ENCODE assay signal across 22 mouse cellular contexts in the genomic region with DNA sequence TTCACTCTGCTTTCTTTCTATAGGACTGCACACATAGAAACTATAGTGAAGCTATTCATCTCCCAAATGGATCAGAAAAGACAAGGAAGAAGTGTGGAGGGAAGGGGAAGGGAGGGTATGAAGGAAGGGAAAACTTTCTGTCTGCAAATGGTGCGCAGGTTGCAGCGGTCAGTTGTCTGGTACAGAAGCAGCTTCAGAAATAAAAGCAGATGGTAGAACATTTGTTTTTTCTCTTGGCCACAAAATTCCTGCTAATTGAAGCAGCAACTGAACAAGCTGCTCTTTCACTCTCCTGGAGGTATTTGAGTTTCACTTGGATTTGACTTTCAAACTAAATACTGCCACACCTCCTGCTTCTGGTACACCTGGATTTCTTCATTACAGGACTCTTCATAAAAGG.
DNase-seq lines count a peak whose midpoint lies in the region; TF ChIP-seq lines count a peak whose summit lies in the region.
"Had no signal": no experiment of that assay in that cellular context is flagged by ENCODE, and none has a peak within 500 bp of the region (broad histone marks: within the 10 kb centered on the region; RNA-seq: fewer than 3 reads in every experiment).

No protein-coding gene starts in this region.

- DNase-seq in layer of hippocampus, adult 2 months (ENCODE audit: low spot score in 2 of 2): peak in 1 of 2 experiments; percentile 33
- DNase-seq in layer of hippocampus, postnatal 25 days (ENCODE audit: extremely low spot score in 1 of 2, low spot score in 1 of 2): no peak
- peak; percentile 37 for DNase-seq in brain, embryonic 14.5 days (ENCODE audit: low read depth)
- peak; percentile 37 for DNase-seq in cerebellum, adult 11-12 months
- peak; percentile 39 to 47 for DNase-seq in cerebellum, postnatal 25 days
- no peak for DNase-seq in urinary bladder, postnatal 10 days (ENCODE audit: low spot score)
- DNase-seq in thymus, adult 18-20 months: no peak
- DNase-seq: adrenal gland, adult 8-10 months; heart, postnatal 36 days; kidney, adult 18-20 months; kidney, postnatal 4 days; liver, postnatal 0 days; right cerebral cortex, postnatal 25 days; spleen, adult 18-20 months; thymus, postnatal 36 days had no signal

- no peak for TF ChIP-seq POLR2A in brain, embryonic 14.5 days (IDR thresholded peaks at IDR 0.05; ENCODE audit: borderline replicate concordance, extremely low read depth, insufficient read depth, insufficient read length, poor library complexity, severe bottlenecking)

- TF ChIP-seq CTCF in layer of hippocampus, adult 2 months (conservative IDR thresholded peaks at IDR 0.05): no peak
- no peak for TF ChIP-seq CTCF in brain, embryonic 14.5 days (IDR thresholded peaks at IDR 0.05; ENCODE audit: borderline replicate concordance, extremely low read depth, insufficient read depth, insufficient read length)

- peak overlapping the region; percentile 7; the same call in 1 of the 2 replicates for H3K27ac ChIP-seq in layer of hippocampus, adult 2 months
- H3K27ac ChIP-seq: embryonic facial prominence, embryonic 10.5 days; heart, embryonic 15.5 days; hindbrain, embryonic 14.5 days; limb, embryonic 12.5 days; midbrain, embryonic 10.5 days; neural tube, embryonic 13.5 days had no signal

- no peak overlapping the region for H3K4me3 ChIP-seq in layer of hippocampus, adult 2 months
- H3K4me3 ChIP-seq: embryonic facial prominence, embryonic 10.5 days; heart, embryonic 15.5 days; limb, embryonic 12.5 days; midbrain, embryonic 10.5 days; myocyte; neural tube, embryonic 13.5 days had no signal

Comparison
In these comparisons a context has a peak if more than half of its experiments do, and no peak if none do; other contexts are left out.
1. DNase-seq: peak in brain, embryonic 14.5 days (single experiment), cerebellum, adult 11-12 months (single experiment) and cerebellum, postnatal 25 days (2 of 2); none in layer of hippocampus, postnatal 25 days (0 of 2), urinary bladder, postnatal 10 days (single experiment) and thymus, adult 18-20 months (0 of 2).